Mouse (Mus musculus) kidney, postnatal 10 days (tissue): ENCODE data around the gene Ccdc188.
A peak's percentile ranks its signal among the peaks of the same experiment; 100 is the strongest.
"Not testable (repeated sequence)": the region's sequence is repeated elsewhere in the genome, so short reads cannot be mapped to it uniquely, and the experiment has no call there.

Source experiments
- DNase-seq: peaks from one replicate; pipeline ENCODE4 v3.0.0; 2021; ENCODE audit warnings: mixed read lengths

The Ccdc188 gene

DNA sequence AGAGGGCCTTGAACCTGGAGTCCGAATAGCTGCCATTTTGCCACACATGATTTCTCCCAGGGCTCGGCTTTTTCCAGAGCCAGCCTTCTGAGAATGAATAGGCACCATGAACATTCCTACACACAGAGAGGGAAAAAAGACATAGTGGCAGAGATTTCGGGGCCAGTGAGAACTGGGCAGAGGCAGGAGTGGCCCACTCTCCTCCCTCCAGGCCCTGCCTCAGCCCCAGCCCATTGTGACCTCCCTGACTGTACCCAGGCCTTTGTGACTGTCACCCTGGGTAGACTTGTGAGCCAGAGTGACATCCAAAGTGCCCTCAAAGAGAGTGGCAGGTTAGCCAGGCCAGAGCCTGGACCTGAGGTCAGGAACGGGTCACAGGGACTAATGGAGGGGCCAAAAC, at the start of gene Ccdc188:
TSS of gene Ccdc188 (plus strand) at position 301 of the 400 bp plus-strand sequence.
- no peak for DNase-seq

DNA sequence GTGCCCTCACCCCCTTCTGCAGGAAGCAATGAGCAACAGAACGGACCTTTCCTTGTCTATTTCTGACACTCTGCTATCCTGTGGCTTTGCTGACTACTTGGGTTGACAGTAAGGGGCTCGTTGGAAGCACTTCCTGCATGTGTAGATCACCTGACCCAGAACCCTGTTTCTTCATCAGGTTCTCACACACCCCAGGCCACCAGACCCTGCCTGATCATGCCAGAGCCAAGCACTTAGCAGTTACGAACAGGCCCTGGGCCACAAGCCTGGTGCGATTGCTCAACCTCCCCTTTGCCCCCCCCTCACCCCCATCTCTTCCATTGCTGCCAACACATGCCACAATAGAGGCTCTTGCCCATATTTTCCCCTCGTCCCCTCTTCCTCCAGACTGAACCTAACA, 48.5 kb upstream of the Ccdc188 start:
- no peak for DNase-seq

DNA sequence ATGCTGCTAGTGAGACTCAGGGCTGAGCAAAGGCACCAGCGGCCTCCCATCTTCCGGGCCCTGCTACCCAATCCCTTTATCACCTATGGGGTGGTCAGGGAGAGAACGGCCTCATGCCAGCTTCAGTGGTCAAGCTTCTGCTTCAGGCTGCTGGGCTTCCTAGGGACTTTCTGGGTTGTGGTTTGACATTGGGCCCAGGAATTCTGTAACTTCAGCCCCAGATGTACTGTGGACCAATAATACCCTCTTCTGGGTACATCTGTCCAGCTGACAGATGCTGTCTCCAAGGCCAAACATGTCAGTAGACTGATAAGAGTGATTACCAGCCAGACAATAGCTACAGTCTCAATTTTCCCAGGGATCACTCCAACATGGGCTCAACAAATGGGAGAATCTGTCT, 47.9 kb upstream of the Ccdc188 start:
- DNase-seq, result no peak

GRCm38 (mm10) chr16:18172266-18172855, 45.3 kb upstream of the Ccdc188 start:
- DNase-seq, result peak; percentile 92

GRCm38 (mm10) chr16:18173231-18173630, 44.4 kb upstream of the Ccdc188 start:
- no peak for DNase-seq

DNA sequence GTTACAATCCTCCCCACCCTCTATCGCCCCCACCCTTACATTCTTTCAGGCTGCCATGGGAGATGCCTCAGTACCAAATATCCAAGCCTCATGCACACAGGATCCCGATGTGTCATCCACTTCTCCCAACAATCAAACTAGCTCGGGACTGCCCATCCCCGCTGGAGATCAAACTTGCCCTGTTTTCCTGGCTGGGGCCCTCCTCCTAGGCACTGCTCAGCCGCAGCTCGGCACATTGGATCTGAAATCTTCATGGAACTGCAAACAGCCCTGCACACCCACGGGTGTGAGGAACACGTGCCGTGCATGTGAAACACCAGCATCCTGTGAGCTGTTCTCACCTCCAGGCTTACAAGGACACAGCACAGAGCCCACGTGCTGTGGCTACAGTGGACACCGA, 43.9 kb upstream of the Ccdc188 start:
- DNase-seq, result no peak

DNA sequence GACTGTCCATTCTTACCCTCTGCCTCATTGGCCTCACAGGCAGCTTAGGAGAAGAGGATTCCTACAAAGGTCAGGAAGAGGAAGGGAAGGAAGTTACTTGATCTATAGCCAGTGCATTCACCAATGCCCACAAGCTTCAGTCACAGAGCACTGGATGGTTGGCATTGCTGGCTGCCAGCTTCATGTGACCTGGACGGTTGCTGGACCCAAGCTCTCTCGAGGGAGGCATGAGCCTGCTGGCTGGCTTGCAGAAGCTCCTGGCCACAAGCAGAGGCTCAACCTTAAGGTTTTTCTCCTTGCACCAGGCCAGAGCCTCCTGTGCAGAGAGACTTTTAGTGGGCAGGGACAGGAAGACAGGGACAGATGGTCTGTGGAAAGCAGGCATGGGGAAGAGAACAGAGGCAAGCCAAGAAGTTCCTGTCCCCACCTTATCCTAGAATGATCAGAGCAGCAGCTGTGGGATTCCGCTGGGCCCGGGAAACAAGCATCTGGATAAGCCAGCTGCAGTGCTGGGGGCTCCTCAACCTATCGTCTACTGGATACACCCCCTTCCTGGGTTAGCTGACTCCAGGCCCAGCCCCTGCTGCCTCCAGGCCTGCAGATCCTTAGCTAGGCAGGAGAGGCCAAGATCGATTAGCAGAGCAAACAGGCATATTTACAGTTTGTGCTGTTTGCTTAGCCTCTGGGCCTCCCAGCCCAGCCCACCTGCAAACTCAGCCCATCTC, 41.7 kb upstream of the Ccdc188 start:
- no peak for DNase-seq

- peak; percentile 33 for DNase-seq
Observed at GRCm38 (mm10) chr16:18176758-18177157, 40.9 kb upstream of the Ccdc188 start.

GRCm38 (mm10) chr16:18179591-18179990, 38.1 kb upstream of the Ccdc188 start:
- no peak for DNase-seq

- no peak for DNase-seq
Observed at GRCm38 (mm10) chr16:18181398-18181797, 36.3 kb upstream of the Ccdc188 start.

- no peak for DNase-seq
Observed at GRCm38 (mm10) chr16:18182766-18183165, 34.9 kb upstream of the Ccdc188 start.

DNA sequence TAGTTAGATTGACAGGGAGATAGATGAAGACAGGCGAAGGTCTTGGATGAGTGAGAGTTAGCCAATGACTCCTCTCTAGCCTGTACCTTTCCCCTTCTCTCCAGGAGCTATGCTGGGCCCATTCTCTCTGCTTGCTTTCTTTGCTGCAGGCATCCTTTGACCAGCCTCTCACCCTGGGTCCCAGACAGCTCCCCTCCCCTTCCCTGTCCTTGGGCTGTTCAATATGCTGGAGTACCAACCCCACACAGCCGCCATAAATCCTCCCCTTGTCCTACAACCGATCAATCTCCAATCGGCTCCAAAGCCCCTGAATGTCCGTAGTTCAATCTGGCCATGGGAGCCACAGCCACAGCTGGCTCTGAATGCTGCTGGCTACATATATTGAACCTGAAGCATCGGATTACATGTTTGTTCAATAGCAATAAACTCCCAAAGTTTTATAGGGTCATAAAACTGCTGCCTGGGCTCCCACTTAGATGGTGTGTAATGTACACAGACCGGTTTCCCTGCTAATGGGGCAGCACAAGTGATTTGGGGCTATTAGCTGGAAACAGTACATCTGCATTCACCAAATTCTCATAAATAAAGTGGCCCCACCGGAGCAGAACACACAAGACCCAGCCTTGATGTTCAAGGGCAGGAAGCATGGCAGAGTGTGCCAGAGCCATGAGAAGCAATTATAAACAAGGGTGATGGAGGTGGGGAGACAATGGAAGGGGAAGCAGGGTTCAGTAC, 31.8 kb upstream of the Ccdc188 start:
- DNase-seq, result no peak

DNA sequence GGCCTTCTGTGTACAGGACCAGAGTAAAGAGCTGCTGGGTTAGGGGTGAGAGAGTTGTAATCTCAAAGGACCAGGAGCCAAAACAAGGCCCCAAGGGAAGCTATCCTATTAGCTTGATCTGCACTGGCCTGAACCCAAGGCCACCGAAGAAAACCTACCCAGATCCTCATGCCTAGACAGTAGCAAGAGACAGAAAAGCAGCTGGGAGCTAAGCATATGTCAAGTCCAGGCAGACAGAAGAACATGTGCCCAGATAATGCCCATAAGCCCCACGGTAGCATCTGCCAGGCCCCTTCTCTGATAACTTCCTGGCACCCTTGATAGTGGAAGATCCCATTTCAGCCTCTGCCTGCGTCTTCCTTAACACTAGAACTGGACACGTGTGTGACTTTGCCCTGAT, 30.9 kb upstream of the Ccdc188 start:
- no peak for DNase-seq

- no peak for DNase-seq
Observed at GRCm38 (mm10) chr16:18187221-18187620, 30.5 kb upstream of the Ccdc188 start.

DNA sequence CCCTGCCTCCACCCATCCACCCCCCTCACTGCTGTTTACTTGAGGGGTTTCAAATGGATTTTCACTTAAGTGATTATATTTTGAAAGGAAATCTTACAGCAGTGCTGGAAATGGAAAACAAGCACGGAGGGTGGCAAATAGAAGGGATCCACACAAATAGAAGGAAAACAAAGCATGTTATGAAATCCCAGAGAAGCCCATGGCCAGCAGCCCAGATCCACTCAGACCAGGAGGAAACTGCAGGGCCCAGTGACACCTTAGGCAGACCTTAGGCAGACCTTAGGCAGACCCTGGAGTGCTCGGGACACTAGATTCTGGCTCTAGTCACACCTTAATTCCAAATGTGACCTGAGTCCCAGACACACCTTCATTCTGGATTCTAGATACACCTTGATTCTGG, 26.7 kb upstream of the Ccdc188 start:
- no peak for DNase-seq

- DNase-seq, result peak; percentile 52
Observed at GRCm38 (mm10) chr16:18194208-18194985, 23.3 kb upstream of the Ccdc188 start.

- DNase-seq, result peak; percentile 48
Observed at GRCm38 (mm10) chr16:18195068-18195467, 22.6 kb upstream of the Ccdc188 start.

- DNase-seq, result not testable (repeated sequence)
Observed at GRCm38 (mm10) chr16:18195561-18195960, 22.1 kb upstream of the Ccdc188 start.

GRCm38 (mm10) chr16:18197881-18198280, 19.8 kb upstream of the Ccdc188 start:
- no peak for DNase-seq

DNA sequence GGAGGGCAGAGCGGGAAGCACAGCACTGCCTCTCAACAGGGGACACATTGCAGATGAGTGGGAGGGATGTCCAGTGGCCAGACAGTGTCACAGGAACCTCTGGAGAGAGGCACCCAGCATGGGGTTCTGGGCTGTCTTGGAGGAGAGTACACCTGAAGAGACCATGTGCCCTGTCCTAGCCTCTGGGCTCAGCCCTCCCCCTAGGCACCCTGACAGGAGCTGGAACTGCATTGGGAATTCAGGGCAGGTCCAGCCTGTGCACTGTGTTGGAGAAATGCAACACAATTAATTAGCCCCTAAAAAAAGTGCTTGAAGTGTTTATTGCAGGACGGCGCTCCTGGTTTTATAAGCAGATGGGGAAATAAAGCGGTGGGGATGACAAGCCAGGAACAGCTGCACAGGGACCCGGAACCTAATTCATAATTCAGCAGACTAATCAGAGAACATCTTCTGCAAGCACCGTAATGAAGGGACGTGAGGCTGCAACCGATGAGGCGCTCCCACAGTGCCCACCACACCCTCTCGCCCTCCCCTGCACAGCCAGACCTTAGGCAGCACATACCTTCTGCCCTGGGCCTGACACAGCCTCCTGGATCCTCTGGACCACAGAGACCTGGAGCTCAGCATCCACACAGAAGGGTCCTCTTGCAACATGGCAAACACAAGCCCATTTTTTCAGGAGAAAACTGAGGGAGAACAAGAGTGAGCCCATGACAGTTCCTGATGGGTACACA, 19.1 kb upstream of the Ccdc188 start:
- DNase-seq, result no peak

GRCm38 (mm10) chr16:18200062-18200461, 17.6 kb upstream of the Ccdc188 start:
- no peak for DNase-seq

GRCm38 (mm10) chr16:18201620-18202019, 16.1 kb upstream of the Ccdc188 start:
- DNase-seq, result no peak
